Mouse (Mus musculus): ENCODE results near the gene Mfsd11.
"Not testable (repeated sequence)": the region's sequence is repeated elsewhere in the genome, so short reads cannot be mapped to it uniquely, and the experiment has no call there.

Gene Mfsd11

GRCm38 (mm10) chr11:116887136-116887535 lies 34.9 kb downstream of the Mfsd11 start:
- DNase-seq: no peak

GRCm38 (mm10) chr11:116893532-116894442 lies 41.5 kb downstream of the Mfsd11 start:
- DNase-seq: no peak

- DNase-seq: no peak
Observed at GRCm38 (mm10) chr11:116895402-116895801, 43.2 kb downstream of the Mfsd11 start.

GRCm38 (mm10) chr11:116899247-116899646 lies 47.0 kb downstream of the Mfsd11 start:
- no peak for DNase-seq

- DNase-seq: not testable (repeated sequence)
Observed at GRCm38 (mm10) chr11:116902588-116902987, 50.3 kb downstream of the Mfsd11 start.

GRCm38 (mm10) chr11:116905741-116906456 lies 53.7 kb downstream of the Mfsd11 start:
- no peak for DNase-seq

GRCm38 (mm10) chr11:116913573-116913972 lies 61.3 kb downstream of the Mfsd11 start:
- no peak for DNase-seq

- DNase-seq: no peak
Observed at GRCm38 (mm10) chr11:116914267-116914885, 62.1 kb downstream of the Mfsd11 start.

- no peak for DNase-seq
Observed at GRCm38 (mm10) chr11:116915241-116915640, 63.0 kb downstream of the Mfsd11 start.

- DNase-seq: peak; percentile 55
Observed at GRCm38 (mm10) chr11:116917361-116917760, 65.1 kb downstream of the Mfsd11 start.

GRCm38 (mm10) chr11:116918323-116919185 lies 66.3 kb downstream of the Mfsd11 start, which contains the start of gene Mgat5b:
Mgat5b (plus strand) TSS chr11:116918863.
- DNase-seq: peak; percentile 89

- no peak for DNase-seq
Observed at GRCm38 (mm10) chr11:116919186-116920020, 67.2 kb downstream of the Mfsd11 start.

- no peak for DNase-seq
Observed at GRCm38 (mm10) chr11:116920746-116921145, 68.5 kb downstream of the Mfsd11 start.

GRCm38 (mm10) chr11:116922058-116922457 lies 69.8 kb downstream of the Mfsd11 start:
- no peak for DNase-seq
